Mouse (Mus musculus): Measurements from ENCODE around the gene Cyyr1.

DNA sequence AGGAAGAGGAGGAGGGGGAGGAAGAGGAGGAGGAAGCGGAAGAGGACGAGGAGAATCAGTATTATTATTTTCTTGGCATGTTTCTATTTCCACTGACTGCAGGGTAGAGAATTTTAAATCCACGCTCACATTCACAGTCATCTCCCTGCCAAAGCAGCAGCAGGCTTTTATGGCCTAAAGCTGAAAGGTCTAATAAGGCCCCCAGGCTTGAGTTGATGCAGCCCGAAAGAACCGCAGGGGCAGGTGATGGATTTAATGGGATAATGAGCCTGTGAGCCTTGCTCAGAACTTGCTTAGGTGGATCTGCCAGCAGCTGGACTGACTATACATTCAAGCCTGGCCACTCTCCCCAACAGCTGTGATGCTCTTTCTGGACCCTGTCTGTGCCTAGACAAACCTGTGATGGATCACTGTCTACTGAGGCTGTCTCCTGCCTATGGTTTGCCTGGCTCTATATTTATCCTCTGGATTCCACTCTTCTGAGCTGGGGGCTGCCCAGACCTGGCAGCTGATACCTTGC lies 78.6 kb downstream of the Cyyr1 start:
- TF ChIP-seq CTCF (IDR thresholded peaks at IDR 0.05; ENCODE audit: low read depth, low read length), result no peak
- TF ChIP-seq POLR2A (IDR thresholded peaks at IDR 0.05; ENCODE audit: insufficient read depth, low read length), result no peak

Data from ES-Bruce4 (cell line).